Mouse (Mus musculus): ENCODE results near the gene Ccar1. TPM values are rescaled to one million over a fixed set of nuclear protein-coding genes. Genes with fewer than 3 reads are reported as not detected.
A peak's percentile ranks its signal among the peaks of the same experiment; 100 is the strongest.

The Ccar1 gene
- polyA plus RNA-seq (2015; fragmentation: Nextera tagmentation; extraction: Ambion mirVana), result 86.0 and 95.9 TPM in 2 replicates

DNA sequence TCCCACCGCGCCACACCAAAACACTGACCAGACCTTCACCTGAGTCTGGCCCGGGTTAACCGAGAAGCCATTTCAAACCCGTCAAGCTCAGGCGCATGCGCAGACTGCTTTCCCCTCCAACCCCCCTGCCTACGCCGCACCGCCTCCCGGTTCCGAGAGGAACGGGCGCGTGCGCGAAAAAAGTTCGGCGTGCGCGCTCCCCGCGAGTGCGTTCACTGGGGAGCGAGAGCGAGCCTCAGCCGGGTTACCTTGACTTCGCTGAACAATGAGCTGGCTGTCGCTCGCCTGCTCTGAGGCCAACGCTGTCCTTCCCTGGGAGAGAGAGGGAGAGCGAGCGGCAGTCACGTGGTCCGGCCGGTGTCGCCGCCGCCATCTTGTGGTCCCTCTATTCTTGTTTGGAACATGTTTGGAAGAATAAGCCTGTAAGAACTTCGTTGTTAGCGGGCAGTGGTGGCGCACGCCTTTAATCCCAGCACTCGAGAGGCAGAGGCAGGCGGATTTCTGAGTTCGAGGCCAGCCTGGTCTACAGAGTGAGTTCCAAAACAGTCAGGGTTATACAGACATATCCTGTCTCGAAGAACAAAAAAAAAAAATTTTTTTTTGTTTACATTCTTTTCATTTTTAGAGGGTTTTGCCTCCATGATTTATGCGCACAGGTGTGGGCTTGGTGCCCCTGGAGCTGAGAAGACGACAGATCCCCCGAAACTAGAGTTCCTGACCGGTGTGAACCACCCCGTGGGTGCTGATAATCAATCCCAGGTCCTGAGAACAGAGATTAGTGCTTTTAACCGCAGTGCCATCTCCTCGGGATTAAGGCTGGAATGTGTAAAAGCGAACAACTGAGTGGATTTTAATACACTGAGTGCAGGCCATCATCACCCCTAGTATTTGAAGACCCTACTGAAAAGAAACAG is at the start of gene Ccar1:
Gene Ccar1, minus strand, starts transcription at position 110 of the 914 bp plus-strand sequence.
- peak within 1 kb of the TSS; percentile 74 for H3K4me2 ChIP-seq (ENCODE audit: low read length)
- 4% methylated on average over 55 of the region's 55 CpGs for WGBS
- H3K27me3 ChIP-seq (replicated peaks; ENCODE audit: control insufficient read depth, insufficient read depth, low read length), result no peaks in the 10 kb centered on the region
- peak; percentile 99 for ATAC-seq
- H3K9ac ChIP-seq (ENCODE audit: low read depth, low read length), result peak within 1 kb of the TSS; percentile 100
- H3K36me3 ChIP-seq (ENCODE audit: control insufficient read depth, insufficient read depth, low read length), result peaks cover 20% of the 10 kb centered on the region
- no peaks in the 10 kb centered on the region for H3K9me3 ChIP-seq (ENCODE audit: control insufficient read depth, low read length)
- peak within 1 kb of the TSS; percentile 98 for H3K4me3 ChIP-seq (ENCODE audit: low read length)
- H3K27ac ChIP-seq (ENCODE audit: low read depth, low read length), result peak within 1 kb of the TSS; percentile 91
- H3K4me1 ChIP-seq (ENCODE audit: control insufficient read depth, insufficient read depth, low read depth, low read length), result peaks cover 7% of the 10 kb centered on the region

- peaks cover 16% of the 10 kb centered on the region for H3K36me3 ChIP-seq (ENCODE audit: control insufficient read depth, insufficient read depth, low read length)
- ATAC-seq, result no peak
Observed at GRCm38 (mm10) chr10:62840687-62841086, 48.6 kb upstream of the Ccar1 start.

DNA sequence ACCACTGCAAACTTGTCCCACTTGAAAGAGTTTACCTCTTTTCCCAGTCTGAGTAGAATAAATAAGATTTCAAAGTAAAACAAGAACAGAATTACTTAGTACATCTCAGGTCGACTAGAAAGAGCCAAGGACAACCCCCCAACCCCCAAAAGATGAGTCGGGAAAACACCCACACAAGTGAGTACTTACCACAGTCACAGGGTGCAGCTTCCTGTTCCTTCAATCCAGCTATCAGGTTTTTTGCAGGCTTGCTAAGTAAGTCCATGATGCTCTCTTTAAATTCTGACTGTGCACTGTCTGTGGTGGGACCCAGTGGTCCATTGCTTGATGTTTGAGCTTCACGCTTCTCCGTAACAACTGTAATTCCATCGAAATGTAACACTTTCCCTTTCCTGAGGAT is 45.9 kb upstream of the Ccar1 start:
- no peaks in the 10 kb centered on the region for H3K4me1 ChIP-seq (ENCODE audit: control insufficient read depth, insufficient read depth, low read depth, low read length)
- H3K27ac ChIP-seq (ENCODE audit: low read depth, low read length), result no peak overlapping the region
- no peak overlapping the region for H3K9ac ChIP-seq (ENCODE audit: low read depth, low read length)
- no peak overlapping the region for H3K4me2 ChIP-seq (ENCODE audit: low read length)
- H3K36me3 ChIP-seq (ENCODE audit: control insufficient read depth, insufficient read depth, low read length), result peaks cover 16% of the 10 kb centered on the region
- 94% methylated on average over 5 of the region's 5 CpGs for WGBS
- H3K27me3 ChIP-seq (replicated peaks; ENCODE audit: control insufficient read depth, insufficient read depth, low read length), result no peaks in the 10 kb centered on the region
- no peak for ATAC-seq
- H3K4me3 ChIP-seq (ENCODE audit: low read length), result no peak overlapping the region
- no peaks in the 10 kb centered on the region for H3K9me3 ChIP-seq (ENCODE audit: control insufficient read depth, low read length)

More at GRCm38 (mm10) chr10:62840687-62841086, 48.6 kb upstream of the Ccar1 start:
- no peaks in the 10 kb centered on the region for H3K27me3 ChIP-seq (replicated peaks; ENCODE audit: control insufficient read depth, insufficient read depth, low read length)
- H3K4me1 ChIP-seq (ENCODE audit: control insufficient read depth, insufficient read depth, low read depth, low read length), result no peaks in the 10 kb centered on the region
- H3K9ac ChIP-seq (ENCODE audit: low read depth, low read length), result no peak overlapping the region
- no peak overlapping the region for H3K4me3 ChIP-seq (ENCODE audit: low read length)
- WGBS, result 89% methylated on average over 7 of the region's 7 CpGs
- no peaks in the 10 kb centered on the region for H3K9me3 ChIP-seq (ENCODE audit: control insufficient read depth, low read length)
- no peak overlapping the region for H3K27ac ChIP-seq (ENCODE audit: low read depth, low read length)
- no peak overlapping the region for H3K4me2 ChIP-seq (ENCODE audit: low read length)

DNA sequence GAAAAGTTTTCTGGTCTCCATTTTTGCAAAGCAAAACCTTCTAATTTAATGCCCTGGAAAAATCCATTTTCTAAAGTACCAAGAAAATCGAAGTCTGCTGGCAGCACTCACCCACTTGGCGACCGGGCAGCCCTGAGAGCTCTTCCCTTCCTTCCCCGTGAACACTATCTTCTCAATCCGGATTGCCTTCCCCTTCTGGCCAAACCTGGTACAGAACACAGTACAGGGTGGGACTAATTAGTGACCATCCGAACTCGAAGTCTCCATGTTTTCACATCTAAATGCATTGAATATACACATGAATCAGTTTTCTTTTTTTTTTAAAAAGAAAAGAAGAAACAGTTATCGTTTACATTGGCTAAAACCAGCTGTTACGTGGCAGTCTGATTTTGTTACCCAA is 40.7 kb upstream of the Ccar1 start:
- Histone ChIP-seq H3K9ac (ENCODE audit: low read depth, low read length) (no peak overlapping the region), H3K27ac (ENCODE audit: low read depth, low read length) (no peak overlapping the region), H3K27me3 (replicated peaks; ENCODE audit: control insufficient read depth, insufficient read depth, low read length) (no peaks in the 10 kb centered on the region), H3K36me3 (ENCODE audit: control insufficient read depth, insufficient read depth, low read length) (peaks cover 9% of the 10 kb centered on the region), H3K4me2 (ENCODE audit: low read length) (no peak overlapping the region), H3K9me3 (ENCODE audit: control insufficient read depth, low read length) (no peaks in the 10 kb centered on the region), H3K4me3 (ENCODE audit: low read length) (no peak overlapping the region), H3K4me1 (ENCODE audit: control insufficient read depth, insufficient read depth, low read depth, low read length) (no peaks in the 10 kb centered on the region)
- no peak for ATAC-seq
- WGBS, result 80% methylated on average over 9 of the region's 9 CpGs

DNA sequence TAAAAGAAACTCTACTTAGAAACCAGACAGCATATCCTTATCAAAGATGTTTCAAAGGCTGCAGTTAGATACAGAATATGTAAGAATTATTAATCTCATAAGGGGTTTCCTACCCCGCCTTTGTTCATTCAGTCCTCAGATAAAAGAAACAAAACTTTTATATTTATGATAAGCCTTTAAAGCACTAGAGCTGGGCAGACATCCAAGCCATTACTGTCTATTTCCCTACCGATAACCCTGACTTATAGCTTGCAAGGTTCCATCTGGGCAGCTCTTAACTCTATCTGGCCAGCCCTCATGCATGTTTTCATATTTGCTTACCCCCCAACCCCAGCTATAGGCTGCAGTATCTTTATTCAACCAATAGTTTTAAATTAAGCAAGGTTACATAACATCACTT is 39.5 kb upstream of the Ccar1 start:
- Histone ChIP-seq H3K27me3 (replicated peaks; ENCODE audit: control insufficient read depth, insufficient read depth, low read length) (no peaks in the 10 kb centered on the region), H3K27ac (ENCODE audit: low read depth, low read length) (no peak overlapping the region), H3K4me1 (ENCODE audit: control insufficient read depth, insufficient read depth, low read depth, low read length) (no peaks in the 10 kb centered on the region), H3K9me3 (ENCODE audit: control insufficient read depth, low read length) (no peaks in the 10 kb centered on the region), H3K4me2 (ENCODE audit: low read length) (no peak overlapping the region), H3K36me3 (ENCODE audit: control insufficient read depth, insufficient read depth, low read length) (peaks cover 7% of the 10 kb centered on the region; the same call in 1 of the 2 replicates), H3K4me3 (ENCODE audit: low read length) (no peak overlapping the region), H3K9ac (ENCODE audit: low read depth, low read length) (no peak overlapping the region)
- WGBS, result 89% methylated on average over 2 of the region's 2 CpGs
- ATAC-seq, result no peak

- no peak overlapping the region for H3K4me3 ChIP-seq (ENCODE audit: low read length)
- no peak overlapping the region for H3K27ac ChIP-seq (ENCODE audit: low read depth, low read length)
- WGBS, result 92% methylated on average over 8 of the region's 8 CpGs
- H3K4me1 ChIP-seq (ENCODE audit: control insufficient read depth, insufficient read depth, low read depth, low read length), result no peaks in the 10 kb centered on the region
- no peak overlapping the region for H3K9ac ChIP-seq (ENCODE audit: low read depth, low read length)
- peaks cover 16% of the 10 kb centered on the region for H3K36me3 ChIP-seq (ENCODE audit: control insufficient read depth, insufficient read depth, low read length)
- no peak for ATAC-seq
- no peaks in the 10 kb centered on the region for H3K9me3 ChIP-seq (ENCODE audit: control insufficient read depth, low read length)
- H3K4me2 ChIP-seq (ENCODE audit: low read length), result no peak overlapping the region
- no peaks in the 10 kb centered on the region for H3K27me3 ChIP-seq (replicated peaks; ENCODE audit: control insufficient read depth, insufficient read depth, low read length)
Observed at GRCm38 (mm10) chr10:62824474-62824873, 32.4 kb upstream of the Ccar1 start.

DNA sequence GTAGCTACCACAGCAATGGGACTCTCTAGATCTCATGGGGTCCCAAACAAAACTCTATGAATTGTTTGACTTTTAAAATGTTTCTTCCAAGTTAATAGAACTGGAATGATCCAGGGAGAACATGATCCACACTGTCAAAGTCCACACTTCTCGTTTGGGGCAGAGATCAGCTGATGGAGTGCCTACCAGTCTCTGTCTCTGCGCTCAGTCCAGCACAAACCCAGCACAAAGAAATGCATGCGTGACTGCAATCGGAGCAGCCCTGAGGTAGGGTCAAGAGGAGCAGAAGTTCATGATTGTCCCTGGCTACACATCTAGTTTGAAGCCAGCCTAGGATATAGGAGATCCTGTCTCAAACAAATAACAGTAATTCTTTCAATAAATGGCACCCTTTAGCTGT is 31.3 kb upstream of the Ccar1 start:
- no peaks in the 10 kb centered on the region for H3K4me1 ChIP-seq (ENCODE audit: control insufficient read depth, insufficient read depth, low read depth, low read length)
- WGBS, result 82% methylated on average over 4 of the region's 4 CpGs
- ATAC-seq, result no peak
- no peak overlapping the region for H3K4me3 ChIP-seq (ENCODE audit: low read length)
- no peak overlapping the region for H3K27ac ChIP-seq (ENCODE audit: low read depth, low read length)
- no peak overlapping the region for H3K9ac ChIP-seq (ENCODE audit: low read depth, low read length)
- H3K36me3 ChIP-seq (ENCODE audit: control insufficient read depth, insufficient read depth, low read length), result peaks cover 24% of the 10 kb centered on the region
- H3K4me2 ChIP-seq (ENCODE audit: low read length), result no peak overlapping the region
- no peaks in the 10 kb centered on the region for H3K9me3 ChIP-seq (ENCODE audit: control insufficient read depth, low read length)
- no peaks in the 10 kb centered on the region for H3K27me3 ChIP-seq (replicated peaks; ENCODE audit: control insufficient read depth, insufficient read depth, low read length)

- no peaks in the 10 kb centered on the region for H3K27me3 ChIP-seq (replicated peaks; ENCODE audit: control insufficient read depth, insufficient read depth, low read length)
- 83% methylated on average over 4 of the region's 4 CpGs for WGBS
Observed at GRCm38 (mm10) chr10:62810010-62810409, 17.9 kb upstream of the Ccar1 start.

DNA sequence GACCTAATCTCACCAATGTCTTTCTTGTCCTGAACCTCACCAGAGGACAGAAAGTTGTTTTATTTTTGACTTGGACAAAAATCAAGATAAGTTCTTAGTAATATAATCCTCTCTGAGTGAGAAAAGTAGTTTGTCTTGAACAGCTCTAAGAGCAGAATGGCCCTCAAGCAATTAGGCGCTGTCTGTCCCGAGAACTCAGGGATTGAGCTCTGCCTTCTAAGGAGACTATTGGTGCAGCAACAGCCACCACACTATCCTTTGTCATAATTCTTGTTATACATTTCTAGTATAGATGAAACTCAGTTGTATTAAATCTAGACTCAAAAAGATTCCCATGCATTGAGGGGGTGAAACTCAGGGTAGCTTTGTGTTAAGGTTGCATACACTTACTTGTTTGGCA is 16.7 kb upstream of the Ccar1 start:
- Histone ChIP-seq H3K4me2 (ENCODE audit: low read length) (no peak overlapping the region), H3K36me3 (ENCODE audit: control insufficient read depth, insufficient read depth, low read length) (peaks cover 11% of the 10 kb centered on the region), H3K9ac (ENCODE audit: low read depth, low read length) (no peak overlapping the region), H3K9me3 (ENCODE audit: control insufficient read depth, low read length) (no peaks in the 10 kb centered on the region), H3K27me3 (replicated peaks; ENCODE audit: control insufficient read depth, insufficient read depth, low read length) (no peaks in the 10 kb centered on the region), H3K27ac (ENCODE audit: low read depth, low read length) (no peak overlapping the region), H3K4me1 (ENCODE audit: control insufficient read depth, insufficient read depth, low read depth, low read length) (no peaks in the 10 kb centered on the region), H3K4me3 (ENCODE audit: low read length) (no peak overlapping the region)
- 99% methylated on average over 2 of the region's 2 CpGs for WGBS
- ATAC-seq, result no peak

More at GRCm38 (mm10) chr10:62810010-62810409, 17.9 kb upstream of the Ccar1 start:
- Histone ChIP-seq H3K4me2 (ENCODE audit: low read length) (no peak overlapping the region), H3K9ac (ENCODE audit: low read depth, low read length) (no peak overlapping the region), H3K9me3 (ENCODE audit: control insufficient read depth, low read length) (no peaks in the 10 kb centered on the region), H3K4me3 (ENCODE audit: low read length) (no peak overlapping the region), H3K27ac (ENCODE audit: low read depth, low read length) (no peak overlapping the region), H3K4me1 (ENCODE audit: control insufficient read depth, insufficient read depth, low read depth, low read length) (no peaks in the 10 kb centered on the region), H3K36me3 (ENCODE audit: control insufficient read depth, insufficient read depth, low read length) (peaks cover 18% of the 10 kb centered on the region)
- ATAC-seq, result no peak
